Mouse (Mus musculus) ES-E14 (cell line): Measurements from ENCODE around the gene Clint1.

Experiments
- HCFC1 ChIP-seq: IDR thresholded peaks from 2 replicates; pipeline ENCODE4 v1.6.1; 2012; ENCODE audit warnings: low read length, inconsistent platforms, borderline replicate concordance; ENCODE audit not compliant: insufficient read depth
- MAFK ChIP-seq: IDR thresholded peaks from 2 replicates; pipeline ENCODE4 v1.6.1; 2014; ENCODE audit warnings: mild to moderate bottlenecking, low read depth, low read length, inconsistent platforms; ENCODE audit not compliant: insufficient read depth
- ZC3H11A ChIP-seq: IDR thresholded peaks from 2 replicates; pipeline ENCODE4 v1.6.1; 2012; ENCODE audit warnings: low read depth, mild to moderate bottlenecking, inconsistent platforms, low read length, borderline replicate concordance
- ZNF384 ChIP-seq: IDR thresholded peaks from 2 replicates; pipeline ENCODE4 v1.6.1; 2012; ENCODE audit warnings: low read depth, low read length, inconsistent platforms

DNA sequence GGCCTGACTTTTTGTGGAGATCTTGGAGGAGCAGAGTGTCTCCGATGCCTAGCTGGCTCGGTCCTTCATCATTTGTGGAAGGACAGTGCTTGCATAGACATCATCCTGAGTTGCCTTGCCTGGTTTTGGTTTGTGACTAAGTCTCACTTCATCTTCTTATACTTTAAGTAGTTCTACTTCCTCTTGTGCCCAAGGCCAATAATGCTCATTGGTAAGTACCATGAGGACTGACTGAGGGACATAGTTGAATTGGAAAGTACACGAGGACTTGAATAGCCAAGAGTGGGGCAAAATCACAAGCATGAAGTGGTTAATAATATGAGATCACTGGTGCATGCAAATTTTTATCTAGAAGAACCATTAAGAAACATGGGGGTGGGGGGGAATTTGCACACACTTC lies 45.0 kb upstream of the Clint1 start:
- TF ChIP-seq ZC3H11A (no peak), ZNF384 (no peak), MAFK (no peak), HCFC1 (no peak)
